Mouse (Mus musculus) midbrain, embryonic 11.5 days (tissue): ENCODE data around the gene Trappc5. TPM values are rescaled to one million over a fixed set of nuclear protein-coding genes. Genes with fewer than 3 reads are reported as not detected.
A peak's percentile ranks its signal among the peaks of the same experiment; 100 is the strongest.

Experiments
- ATAC-seq: fragments of 200-750 bp; cut with Nextera tagmentation; 2 replicates; pipeline ENCODE4 v1.8.0; 2017; ENCODE audit warnings: moderate TSS enrichment, moderate library complexity; ENCODE audit not compliant: low FRiP score
- DNase-seq: peaks from one replicate; pipeline ENCODE4 v3.0.0; 2015; ENCODE audit warnings: low spot score; ENCODE audit errors: missing footprints
- H3K27ac ChIP-seq: fragments of 300-500 bp; sonication (generic); 2 replicates; pipeline ENCODE4 v1.5.1; 2014; ENCODE audit warnings: low read depth, low read length
- H3K27me3 ChIP-seq: fragments of 300-500 bp; sonication (generic); 2 replicates; pipeline ENCODE4 v1.6.1; 2014; ENCODE audit warnings: mild to moderate bottlenecking, low read length, moderate library complexity, mixed read lengths; ENCODE audit not compliant: control insufficient read depth, insufficient read depth
- H3K36me3 ChIP-seq: fragments of 300-500 bp; sonication (generic); 2 replicates; pipeline ENCODE4 v1.6.1; 2014; ENCODE audit warnings: mild to moderate bottlenecking, low read length, moderate library complexity, mixed read lengths; ENCODE audit not compliant: control insufficient read depth, insufficient read depth
- H3K4me1 ChIP-seq: fragments of 300-500 bp; sonication (generic); 2 replicates; pipeline ENCODE4 v1.6.1; 2014; ENCODE audit warnings: low read length; ENCODE audit not compliant: control insufficient read depth, insufficient read depth
- H3K4me2 ChIP-seq: fragments of 300-500 bp; sonication (generic); 2 replicates; pipeline ENCODE4 v1.6.1; 2014; ENCODE audit warnings: mild to moderate bottlenecking, moderate library complexity
- H3K4me3 ChIP-seq: fragments of 300-500 bp; sonication (generic); 2 replicates; pipeline ENCODE4 v1.5.1; 2014; ENCODE audit warnings: low read depth, low read length
- H3K9ac ChIP-seq: fragments of 300-500 bp; sonication (generic); 2 replicates; pipeline ENCODE4 v1.6.1; 2014; ENCODE audit warnings: low read length
- H3K9me3 ChIP-seq: fragments of 300-500 bp; sonication (generic); 2 replicates; pipeline ENCODE4 v1.6.1; 2016; ENCODE audit warnings: low read length; ENCODE audit not compliant: control insufficient read depth
- WGBS: fragments of 180-500 bp; shearing (Covaris S2); extraction: QIAGEN DNeasy Blood & Tissue Kit; methylation state at CpG from one replicate; pipeline ENCODE4 v1.1.7; 2014; 5-methylcytosine and 5-hydroxymethylcytosine counted together
- polyA plus RNA-seq: library from polyadenylated mRNA; unstranded; fragments of >200 nt; fragmentation: Nextera tagmentation; extraction: Ambion mirVana; gene quantifications from 2 replicates; pipeline ENCODE4 v1.2.1, GENCODE M21; 2014

The Trappc5 gene
- polyA plus RNA-seq, 1 experiment from 2014 or later: 41.0 TPM

DNA sequence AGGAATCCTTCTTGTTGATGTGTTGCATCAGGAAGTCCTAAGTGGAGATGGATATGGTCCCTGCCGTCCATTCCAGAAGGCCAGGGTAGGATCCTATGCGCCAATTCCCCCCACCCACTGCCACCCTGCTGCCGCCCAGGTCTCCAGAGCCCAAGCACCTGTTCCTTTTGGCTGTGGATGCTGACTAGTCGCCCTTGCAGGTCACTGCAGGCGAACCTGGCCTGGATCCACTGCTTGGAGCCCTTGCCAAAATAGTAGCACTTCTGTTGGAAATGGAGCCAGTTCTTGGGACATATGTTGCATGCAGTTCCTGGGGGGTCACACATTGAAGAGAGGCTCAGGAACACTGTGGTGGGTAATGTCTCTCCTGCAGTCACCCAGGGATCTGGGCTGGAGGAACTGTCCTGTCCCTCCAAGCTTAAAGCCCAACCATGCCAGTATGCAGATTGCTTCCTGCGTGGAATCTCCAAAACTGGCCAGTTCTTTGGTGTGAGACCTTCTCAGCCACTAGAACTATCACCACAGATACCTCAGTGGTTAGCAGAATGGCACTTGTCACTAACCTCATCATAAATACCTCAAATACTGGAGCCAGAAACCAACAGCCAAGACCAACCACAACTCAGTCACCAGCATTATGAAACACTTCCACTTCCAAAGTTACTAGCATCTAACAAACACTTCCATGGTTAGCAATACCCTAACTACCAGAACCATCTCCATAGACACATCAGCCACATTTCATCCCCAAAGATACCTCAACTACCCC is 7.5 kb downstream of the Trappc5 start:
- Histone ChIP-seq H3K4me3 (no peak overlapping the region), H3K36me3 (peaks cover 10% of the 10 kb centered on the region; the same call in 1 of the 2 replicates), H3K4me1 (no peaks in the 10 kb centered on the region; the same call in 1 of the 2 replicates), H3K4me2 (no peak overlapping the region), H3K27ac (no peak overlapping the region), H3K27me3 (no peaks in the 10 kb centered on the region), H3K9me3 (no peaks in the 10 kb centered on the region), H3K9ac (no peak overlapping the region)
- DNase-seq (no peak), ATAC-seq (no peak)
- WGBS: 79% methylated on average over 6 of the region's 6 CpGs

- peak; percentile 39; the same call in 1 of the 2 replicates for ATAC-seq
These were observed 8.4 kb downstream of the Trappc5 start for GRCm38 (mm10) chr8:3684530-3684929.

DNA sequence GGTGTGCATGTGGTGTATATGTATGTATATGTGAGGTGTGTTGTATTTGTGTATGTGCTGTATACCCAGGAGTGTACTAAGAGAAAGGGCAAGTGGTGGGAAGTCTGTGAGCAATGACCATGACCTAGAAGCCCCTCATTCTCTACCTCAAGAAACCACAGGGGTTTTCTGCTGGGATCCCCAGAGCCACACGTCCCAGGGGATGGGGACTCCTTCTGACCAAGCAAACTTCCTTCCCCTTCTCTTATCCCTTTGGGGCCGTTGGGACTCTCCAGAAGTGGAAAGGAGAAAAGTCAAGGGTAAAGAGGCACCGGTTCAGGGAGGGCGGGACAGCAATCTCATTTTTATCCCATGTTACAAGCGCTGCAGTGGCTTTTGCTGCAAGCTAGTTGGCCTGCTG is 9.3 kb downstream of the Trappc5 start:
- DNase-seq: no peak
- H3K9ac ChIP-seq: no peak overlapping the region
- H3K36me3 ChIP-seq: no peaks in the 10 kb centered on the region; the same call in 1 of the 2 replicates
- no peaks in the 10 kb centered on the region for H3K4me1 ChIP-seq
- no peaks in the 10 kb centered on the region for H3K27me3 ChIP-seq
- ATAC-seq: no peak
- H3K4me2 ChIP-seq: no peak overlapping the region
- 72% methylated on average over 5 of the region's 5 CpGs for WGBS
- no peaks in the 10 kb centered on the region for H3K9me3 ChIP-seq
- no peak overlapping the region for H3K4me3 ChIP-seq
- H3K27ac ChIP-seq: no peak overlapping the region

More at GRCm38 (mm10) chr8:3684530-3684929, 8.4 kb downstream of the Trappc5 start:
- Histone ChIP-seq H3K36me3 (peaks cover 3% of the 10 kb centered on the region; the same call in 1 of the 2 replicates), H3K4me2 (no peak overlapping the region), H3K4me1 (no peaks in the 10 kb centered on the region; the same call in 1 of the 2 replicates), H3K27me3 (no peaks in the 10 kb centered on the region), H3K4me3 (no peak overlapping the region), H3K9me3 (no peaks in the 10 kb centered on the region), H3K9ac (no peak overlapping the region), H3K27ac (no peak overlapping the region)
- DNase-seq: no peak

DNA sequence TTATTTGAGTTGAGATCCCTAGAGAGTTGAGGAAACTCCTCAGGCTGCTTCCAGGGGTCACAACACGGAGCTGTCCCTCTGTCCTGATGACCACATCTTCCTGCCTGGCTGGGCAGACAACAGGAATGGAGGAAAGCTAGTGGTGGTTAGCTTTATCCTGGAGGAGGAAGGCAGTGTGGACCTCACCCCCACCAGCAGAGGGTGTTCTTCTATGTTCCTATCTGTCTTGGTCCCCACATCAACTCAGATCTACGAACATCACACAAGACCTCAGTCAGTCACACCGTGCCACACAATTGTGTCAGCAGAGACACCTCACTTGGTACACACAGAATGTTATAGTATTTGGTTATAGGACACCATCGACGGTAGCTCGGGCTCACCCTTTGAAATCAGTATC is 11.4 kb downstream of the Trappc5 start:
- no peaks in the 10 kb centered on the region for H3K4me1 ChIP-seq
- H3K9ac ChIP-seq: no peak overlapping the region
- ATAC-seq (no peak), DNase-seq (no peak)
- WGBS: 75% methylated on average over 6 of the region's 6 CpGs
- H3K4me3 ChIP-seq: no peak overlapping the region
- no peaks in the 10 kb centered on the region for H3K36me3 ChIP-seq
- H3K4me2 ChIP-seq: no peak overlapping the region
- no peak overlapping the region for H3K27ac ChIP-seq
- no peaks in the 10 kb centered on the region for H3K27me3 ChIP-seq
- H3K9me3 ChIP-seq: no peaks in the 10 kb centered on the region

- Histone ChIP-seq H3K27me3 (no peaks in the 10 kb centered on the region), H3K36me3 (no peaks in the 10 kb centered on the region), H3K9ac (no peak overlapping the region), H3K4me3 (no peak overlapping the region), H3K9me3 (no peaks in the 10 kb centered on the region), H3K4me2 (no peak overlapping the region), H3K27ac (no peak overlapping the region), H3K4me1 (no peaks in the 10 kb centered on the region)
- DNase-seq (no peak), ATAC-seq (no peak)
- WGBS: 70% methylated on average over 3 of the region's 3 CpGs
These were observed 14.7 kb downstream of the Trappc5 start for GRCm38 (mm10) chr8:3690774-3691173.

- H3K9ac ChIP-seq: no peak within 1 kb of the TSS
- no peak within 1 kb of the TSS for H3K4me2 ChIP-seq
- ATAC-seq: no peak
- no peaks in the 10 kb centered on the region for H3K36me3 ChIP-seq
- H3K4me1 ChIP-seq: no peaks in the 10 kb centered on the region
- no peak within 1 kb of the TSS for H3K4me3 ChIP-seq
- H3K27ac ChIP-seq: no peak within 1 kb of the TSS
- WGBS: 93% methylated on average over 3 of the region's 3 CpGs
- no peaks in the 10 kb centered on the region for H3K9me3 ChIP-seq
- no peak for DNase-seq
- H3K27me3 ChIP-seq: no peaks in the 10 kb centered on the region
These were observed 18.0 kb downstream of the Trappc5 start, which contains the start of gene Fcer2a for GRCm38 (mm10) chr8:3694121-3694520. Gene Fcer2a (minus strand): TSS chr8:3694175.

DNA sequence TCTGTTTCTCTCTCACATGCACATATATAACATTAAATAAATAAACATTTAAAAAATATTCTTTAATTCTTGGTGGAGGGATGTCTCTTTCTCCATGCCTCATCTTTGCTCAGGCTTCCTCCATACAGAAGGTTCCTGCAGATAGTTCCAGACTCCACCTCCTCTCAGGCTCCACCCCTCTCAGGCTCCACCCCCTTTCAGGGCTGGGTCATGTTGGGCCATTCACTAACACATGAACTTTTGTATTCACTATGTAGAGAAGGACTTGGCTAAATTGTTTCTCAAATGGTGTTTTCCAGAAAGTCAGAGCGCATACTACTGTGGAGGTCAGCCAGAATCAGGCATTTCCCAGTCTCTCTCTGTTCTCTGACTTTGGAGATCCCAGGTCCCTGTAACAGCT is 25.4 kb downstream of the Trappc5 start:
- 95% methylated on average over 1 of the region's 1 CpGs for WGBS
- Histone ChIP-seq H3K4me2 (no peak overlapping the region), H3K4me3 (no peak overlapping the region), H3K27me3 (no peaks in the 10 kb centered on the region), H3K27ac (no peak overlapping the region), H3K36me3 (no peaks in the 10 kb centered on the region), H3K9me3 (no peaks in the 10 kb centered on the region), H3K4me1 (no peaks in the 10 kb centered on the region), H3K9ac (no peak overlapping the region)
- ATAC-seq: no peak
- DNase-seq: no peak

- DNase-seq: no peak
- H3K9ac ChIP-seq: no peak overlapping the region
- no peak overlapping the region for H3K4me2 ChIP-seq
- no peak overlapping the region for H3K4me3 ChIP-seq
- no peaks in the 10 kb centered on the region for H3K4me1 ChIP-seq
- no peak overlapping the region for H3K27ac ChIP-seq
- 48% methylated on average over 4 of the region's 4 CpGs for WGBS
- no peaks in the 10 kb centered on the region for H3K27me3 ChIP-seq
- H3K9me3 ChIP-seq: no peaks in the 10 kb centered on the region
- ATAC-seq: no peak
- no peaks in the 10 kb centered on the region for H3K36me3 ChIP-seq
These were observed 29.6 kb downstream of the Trappc5 start for GRCm38 (mm10) chr8:3705711-3706110.

- Histone ChIP-seq H3K27me3 (no peaks in the 10 kb centered on the region), H3K9me3 (no peaks in the 10 kb centered on the region), H3K27ac (no peak overlapping the region), H3K9ac (no peak overlapping the region), H3K4me1 (no peaks in the 10 kb centered on the region), H3K4me2 (no peak overlapping the region), H3K4me3 (no peak overlapping the region), H3K36me3 (no peaks in the 10 kb centered on the region)
- DNase-seq: no peak
- no peak for ATAC-seq
- 77% methylated on average over 7 of the region's 7 CpGs for WGBS
These were observed 31.5 kb downstream of the Trappc5 start for GRCm38 (mm10) chr8:3707611-3708010.
